Mouse (Mus musculus) ES-E14 (cell line): ENCODE measurements at regions not wholly inside any gene's neighbourhood (a gene's known extent, or its start where the extent isn't known, plus 50 kb on each side); places are given as distances from the start of the nearest gene placed in this dataset.

Experiments
- HCFC1 ChIP-seq: IDR thresholded peaks from 2 replicates; pipeline ENCODE4 v1.6.1; 2012; ENCODE audit warnings: low read length, inconsistent platforms, borderline replicate concordance; ENCODE audit not compliant: insufficient read depth
- MAFK ChIP-seq: IDR thresholded peaks from 2 replicates; pipeline ENCODE4 v1.6.1; 2014; ENCODE audit warnings: mild to moderate bottlenecking, low read depth, low read length, inconsistent platforms; ENCODE audit not compliant: insufficient read depth

GRCm38 (mm10) chr17:48776502-48776902, 155.7 kb upstream of the Lrfn2 start:
- TF ChIP-seq MAFK (no peak), HCFC1 (no peak)
